Mouse (Mus musculus) small intestine, adult 2 months (tissue): ENCODE measurements around the gene 1810024B03Rik.

Source experiments
- CTCF ChIP-seq: fragments of 200-500 bp; IDR thresholded peaks from 2 replicates; pipeline ENCODE4 v1.5.1; 2012; ENCODE audit warnings: low read depth, mild to moderate bottlenecking, control low read depth, inconsistent platforms, low read length, moderate library complexity, mixed read lengths; ENCODE audit not compliant: insufficient replicate concordance, insufficient read length; ENCODE audit errors: extremely low read depth
- POLR2A ChIP-seq: fragments of 200-500 bp; IDR thresholded peaks from 2 replicates; pipeline ENCODE4 v1.6.1; 2012; ENCODE audit warnings: low read depth, mild to moderate bottlenecking, control low read depth, inconsistent platforms, low read length, moderate library complexity

DNA sequence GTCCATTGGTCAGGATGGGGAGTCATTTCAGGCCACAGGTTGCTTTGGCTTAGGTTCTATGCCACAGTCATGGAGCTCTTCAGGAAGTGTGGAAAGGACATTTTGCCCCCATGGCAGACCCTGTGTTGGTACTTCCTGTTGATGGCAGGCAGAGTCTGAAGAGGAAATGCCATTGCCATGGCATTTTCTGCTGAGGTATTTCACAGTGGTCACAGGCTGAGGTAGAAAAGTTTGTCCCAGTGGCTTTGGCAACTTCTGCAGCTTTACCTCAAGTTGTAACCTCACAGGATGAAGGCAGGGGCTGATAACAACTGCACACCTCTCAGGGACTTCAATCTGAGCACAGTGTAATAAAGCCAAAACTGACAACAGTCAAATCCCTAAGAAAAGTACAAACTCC lies 18.5 kb downstream of the 1810024B03Rik start:
- TF ChIP-seq CTCF, result no peak
- no peak for TF ChIP-seq POLR2A
